Mouse (Mus musculus) urinary bladder, postnatal 4 days (tissue): ENCODE data around the gene Glrx.
"Not testable (repeated sequence)": the region's sequence is repeated elsewhere in the genome, so short reads cannot be mapped to it uniquely, and the experiment has no call there.

Experiments used
- DNase-seq, 2 experiments: peaks; one replicate each; pipeline ENCODE4 v3.0.0; 2021 to 2022; ENCODE audit warnings: low spot score in 2 of 2

Gene Glrx

DNA sequence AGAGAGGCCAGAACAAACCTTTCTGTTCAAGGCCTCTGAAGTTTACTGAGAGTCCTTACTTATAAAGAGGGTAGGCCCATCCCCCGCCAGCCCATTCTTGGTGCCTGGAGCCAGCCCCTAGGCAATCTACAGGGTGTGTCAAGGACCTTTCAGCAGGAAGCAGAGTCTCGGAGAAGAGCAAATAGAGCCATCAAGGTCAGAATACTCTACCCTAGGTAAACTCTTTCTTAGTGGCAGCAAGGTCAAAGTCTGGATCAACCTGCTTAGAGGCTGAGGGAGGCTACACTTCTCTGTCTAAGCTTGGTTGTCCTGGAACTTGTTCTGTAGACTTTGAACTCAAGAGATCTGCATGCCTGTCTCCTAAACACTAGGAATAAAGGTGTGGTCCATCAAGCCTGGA is 4.2 kb upstream of the Glrx start:
- no peak for DNase-seq

- DNase-seq = no peak
These were observed 1.2 kb upstream of the Glrx start for GRCm38 (mm10) chr13:75838506-75838905.

- DNase-seq = no peak
These were observed 1.2 kb downstream of the Glrx start for GRCm38 (mm10) chr13:75840752-75841285.

DNA sequence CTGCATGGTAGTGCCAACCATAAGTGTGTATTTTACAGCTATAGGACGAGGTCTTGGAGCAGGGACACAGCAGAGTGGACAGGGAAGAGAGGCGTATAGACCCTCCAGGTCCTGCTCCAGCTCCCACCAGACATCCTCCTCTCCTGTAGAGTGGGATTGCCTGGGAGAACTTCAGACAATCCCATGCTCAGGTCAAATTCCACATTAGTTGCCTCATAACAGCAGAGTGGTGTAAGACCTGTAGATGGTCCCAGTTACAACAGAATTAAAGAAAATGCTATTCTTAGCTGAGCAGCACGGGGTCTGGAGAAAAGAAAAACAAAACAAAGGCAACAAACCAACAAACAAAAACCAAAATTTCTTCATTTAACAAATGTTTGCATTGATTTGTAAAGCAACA is 2.3 kb downstream of the Glrx start:
- DNase-seq = no peak

- DNase-seq = no peak
These were observed 3.7 kb downstream of the Glrx start for GRCm38 (mm10) chr13:75843331-75843730.

GRCm38 (mm10) chr13:75843993-75844683 is 4.5 kb downstream of the Glrx start:
- DNase-seq = no peak

- DNase-seq = no peak
These were observed 5.3 kb downstream of the Glrx start for GRCm38 (mm10) chr13:75844833-75845518.

DNA sequence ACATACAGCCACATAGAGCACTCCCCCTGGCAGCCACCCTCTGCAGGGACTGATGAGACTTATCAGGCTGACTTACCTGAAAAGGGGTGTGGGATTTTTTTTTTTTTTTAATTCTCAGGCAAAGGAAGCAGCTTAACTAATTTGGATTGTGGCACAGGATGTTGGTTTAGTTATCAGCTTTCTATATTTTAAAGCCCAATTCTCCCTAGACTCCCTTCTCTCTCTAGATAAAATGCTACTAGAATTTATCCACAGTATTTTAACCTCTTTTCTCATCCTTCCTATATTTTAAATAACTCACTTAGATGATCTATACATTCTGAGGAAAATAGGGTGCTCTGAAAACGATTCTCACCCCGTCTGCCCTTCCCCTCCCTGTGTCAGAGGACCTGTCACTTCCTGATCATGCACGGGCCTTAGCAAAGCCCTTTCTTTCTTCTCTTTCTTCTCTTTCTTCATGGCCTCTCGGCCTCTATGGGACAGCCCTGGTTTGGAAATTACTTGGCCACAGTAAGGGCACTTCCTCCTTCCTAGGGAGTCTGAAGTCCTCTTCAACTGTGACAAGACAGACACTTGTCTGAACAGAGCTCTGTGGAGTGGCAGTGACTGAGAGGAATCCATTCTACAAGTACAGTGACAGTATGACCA is 6.0 kb downstream of the Glrx start:
- DNase-seq = no peak

GRCm38 (mm10) chr13:75847027-75847426 is 7.4 kb downstream of the Glrx start:
- DNase-seq = no peak

- no peak for DNase-seq
These were observed 12.4 kb downstream of the Glrx start for GRCm38 (mm10) chr13:75852027-75852426.

- DNase-seq = no peak
These were observed 13.4 kb downstream of the Glrx start for GRCm38 (mm10) chr13:75853118-75853517.

- DNase-seq = no peak
These were observed 19.7 kb downstream of the Glrx start for GRCm38 (mm10) chr13:75859264-75859844.

- DNase-seq = no peak
These were observed 26.0 kb downstream of the Glrx start for GRCm38 (mm10) chr13:75865486-75866184.

DNA sequence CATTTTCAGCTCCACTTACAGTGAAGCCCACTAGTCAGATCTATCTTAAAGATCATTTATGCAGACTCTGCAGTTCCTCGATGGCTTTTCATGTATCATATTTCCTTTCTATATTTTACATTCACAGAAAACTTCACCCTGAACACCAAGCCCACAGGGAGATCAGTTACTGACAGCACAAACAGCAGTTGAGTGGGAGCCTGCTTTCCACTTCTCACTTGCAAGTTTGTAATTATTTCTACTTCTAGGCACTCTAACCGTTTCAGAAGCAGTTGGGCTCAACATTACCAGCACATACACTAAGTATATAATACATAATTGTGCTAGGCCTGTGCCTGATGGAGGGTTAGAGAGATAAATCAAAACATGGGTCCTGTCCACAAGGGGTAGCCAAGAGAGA is 28.2 kb downstream of the Glrx start:
- no peak for DNase-seq

DNA sequence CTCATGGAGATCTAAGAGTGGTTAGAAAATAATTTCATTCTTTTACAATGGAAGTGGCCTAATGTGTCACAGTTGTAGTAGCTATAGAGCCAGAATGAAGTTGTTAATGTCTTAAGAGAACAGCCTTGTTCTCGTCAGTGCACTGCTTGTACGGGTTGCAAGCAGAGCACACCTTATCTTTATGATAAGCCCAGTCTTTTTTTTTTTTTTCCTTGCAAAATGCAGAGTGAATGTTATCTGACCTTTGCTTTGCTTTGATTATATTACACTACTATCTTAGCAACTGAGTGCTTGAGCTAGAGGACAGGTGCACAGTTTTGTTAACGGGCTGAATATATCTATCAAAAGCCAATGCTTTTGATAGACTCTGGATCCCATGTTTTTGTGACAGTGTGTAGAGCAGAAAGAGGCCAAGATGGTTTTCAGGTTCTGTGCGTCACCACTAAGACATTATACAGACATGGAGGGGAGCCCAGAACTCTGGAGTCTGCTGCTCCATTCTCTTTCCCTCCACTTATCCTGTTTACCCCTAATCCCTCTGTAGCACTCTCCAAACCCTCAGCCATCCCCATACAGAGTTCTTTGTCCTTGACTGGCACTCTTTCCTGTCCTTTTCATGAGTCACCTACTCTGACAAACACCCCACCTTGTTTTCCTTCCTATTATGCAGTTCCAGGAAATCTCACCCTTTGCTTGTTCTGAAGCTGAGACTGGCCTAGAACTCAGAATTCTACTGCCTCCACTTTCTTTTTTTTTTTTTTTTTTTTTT is 35.1 kb downstream of the Glrx start:
- no peak for DNase-seq

DNA sequence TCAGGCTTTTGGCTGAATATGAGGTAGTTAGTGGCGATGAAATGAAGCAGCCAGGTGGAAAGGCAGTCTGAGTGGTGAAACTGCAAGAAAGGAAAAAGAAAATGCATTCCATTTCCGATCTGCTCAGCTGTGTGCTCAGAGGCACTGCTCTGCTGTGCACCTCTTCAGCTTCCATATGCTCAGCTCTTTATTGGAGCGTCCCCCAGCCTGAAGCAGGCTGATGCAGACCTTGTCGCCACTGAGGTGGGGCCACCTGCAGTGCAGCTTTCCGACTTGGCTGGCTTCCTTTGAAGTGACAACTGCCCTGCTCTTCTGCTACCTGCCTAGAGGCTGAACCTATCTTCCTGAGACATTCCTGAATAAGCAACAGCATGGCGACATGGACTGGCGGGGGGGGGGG is 36.5 kb downstream of the Glrx start:
- DNase-seq = not testable (repeated sequence)

- no peak for DNase-seq
These were observed 36.9 kb downstream of the Glrx start for GRCm38 (mm10) chr13:75876592-75876991.

- no peak for DNase-seq
These were observed 38.2 kb downstream of the Glrx start for GRCm38 (mm10) chr13:75877907-75878306.

DNA sequence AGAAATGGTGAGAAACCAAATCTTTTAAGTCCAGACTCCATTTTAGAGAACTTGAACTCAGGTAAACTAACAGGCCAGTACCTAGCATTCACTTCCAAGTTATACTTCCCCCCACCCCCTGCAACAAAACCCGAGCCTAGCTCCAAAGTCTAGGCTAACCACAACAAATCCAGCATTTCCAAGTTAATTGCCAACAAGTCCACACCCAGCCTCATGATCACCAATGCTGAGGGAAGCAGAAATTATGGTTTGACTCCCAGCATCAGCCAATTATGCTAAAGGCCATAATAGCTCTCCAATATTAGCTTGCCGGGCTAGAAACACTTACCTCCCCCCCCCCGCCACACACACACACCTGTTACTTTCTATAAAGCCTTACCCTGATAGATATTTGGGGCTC is 40.1 kb downstream of the Glrx start:
- DNase-seq = no peak

DNA sequence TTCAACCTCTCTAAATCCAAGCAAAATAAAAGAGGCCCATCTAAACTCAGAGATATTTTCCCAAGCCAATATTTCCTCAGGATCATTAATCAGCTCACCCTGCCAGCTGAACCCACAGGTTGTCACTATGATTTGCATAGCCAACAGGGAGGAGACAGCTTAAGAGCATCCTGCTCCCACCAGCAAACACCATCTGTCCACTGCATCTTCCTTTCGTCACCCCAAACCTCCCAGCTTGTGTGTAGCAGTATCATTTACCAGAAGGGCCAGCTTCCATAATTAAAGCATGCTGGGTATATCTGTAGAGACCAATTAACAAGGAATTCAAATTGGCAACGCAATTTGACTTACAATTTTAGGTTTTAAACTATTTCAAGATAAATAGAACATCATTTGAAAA is 40.8 kb downstream of the Glrx start:
- no peak for DNase-seq

DNA sequence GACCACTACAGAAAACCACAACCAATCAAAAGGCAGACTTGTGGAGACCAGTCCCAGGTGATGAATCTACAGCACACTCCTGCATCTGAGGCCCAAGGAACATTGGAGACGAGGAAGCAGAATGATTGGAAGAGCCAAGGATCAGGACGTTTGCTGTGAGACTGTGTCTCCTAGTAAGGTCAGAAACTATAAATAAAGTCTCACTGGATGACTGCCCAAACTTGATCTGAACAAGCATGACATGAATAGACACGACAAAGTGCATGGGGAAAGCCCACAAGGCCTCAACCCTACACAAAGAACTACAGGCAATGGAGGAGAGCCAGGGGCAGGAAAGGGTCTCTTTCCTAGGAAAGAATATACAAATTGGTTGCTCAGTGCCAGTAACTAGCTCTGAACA is 44.1 kb downstream of the Glrx start:
- DNase-seq = no peak
